Mouse (Mus musculus) CD8-positive naive resting alpha-beta T cell, adult 2 months (primary cell): Measurements from ENCODE around the gene Ppp6r2.

Experiments
- DNase-seq, 2 experiments: peaks; one replicate each; pipeline ENCODE4 v3.0.0; 2022; ENCODE audit warnings: low read depth in 2 of 2, low spot score in 2 of 2

The Ppp6r2 gene

GRCm38 (mm10) chr15:89210915-89211715 lies at the start of gene Ppp6r2:
Gene Ppp6r2, plus strand, starts transcription at chr15:89211553.
- peak; percentile 50 to 57 for DNase-seq

DNA sequence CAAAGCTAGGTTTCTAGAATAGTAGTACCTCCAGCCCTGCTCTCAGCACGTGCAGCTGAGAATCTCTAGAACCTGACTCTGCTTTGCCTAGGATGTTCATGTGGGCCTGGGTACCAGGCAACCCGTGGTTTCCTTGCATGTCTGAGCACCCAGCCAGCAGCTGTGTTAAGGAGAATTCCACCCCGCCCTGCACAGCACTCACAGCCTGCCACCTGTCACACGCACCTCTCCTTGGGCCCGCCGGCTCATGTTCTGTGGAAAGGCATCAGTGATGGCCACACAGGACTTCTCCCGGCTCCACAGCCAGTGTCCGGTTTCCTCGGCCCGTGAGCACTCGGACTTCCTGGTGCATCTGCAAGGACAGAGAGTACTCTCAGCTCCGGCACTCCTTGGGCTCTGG lies 45.9 kb upstream of the Ppp6r2 start:
- DNase-seq, result no peak

GRCm38 (mm10) chr15:89168922-89169321 lies 42.4 kb upstream of the Ppp6r2 start:
- DNase-seq, result no peak

GRCm38 (mm10) chr15:89169431-89169830 lies 41.9 kb upstream of the Ppp6r2 start:
- no peak for DNase-seq

GRCm38 (mm10) chr15:89170102-89170501 lies 41.3 kb upstream of the Ppp6r2 start:
- no peak for DNase-seq

DNA sequence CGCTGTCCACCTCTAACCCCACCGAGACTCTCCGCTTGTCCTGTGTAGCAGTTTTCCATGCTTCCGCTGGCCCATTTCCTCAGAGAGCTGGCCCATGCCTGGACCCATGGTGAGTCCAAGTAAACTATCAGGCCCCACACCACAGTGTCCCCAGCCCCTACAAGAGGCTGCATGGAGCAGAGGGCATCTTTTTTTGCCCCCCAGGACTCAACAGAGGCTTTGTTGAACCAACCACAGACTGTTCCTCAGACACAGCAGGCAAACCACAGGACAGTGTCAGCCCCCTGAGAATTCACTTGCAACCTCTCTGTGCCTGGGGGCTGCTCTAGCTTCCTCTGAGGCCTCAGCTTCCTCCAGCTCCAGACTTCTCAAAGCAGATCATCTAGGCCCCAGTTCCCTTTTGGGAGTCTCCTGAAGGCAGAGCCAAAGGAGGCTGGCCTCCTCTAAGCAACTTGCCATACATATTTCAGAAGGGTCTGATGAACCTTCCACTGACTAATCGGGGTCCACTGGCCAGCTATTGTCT lies 39.8 kb upstream of the Ppp6r2 start:
- DNase-seq, result no peak

- DNase-seq, result no peak
These were observed 38.9 kb upstream of the Ppp6r2 start for GRCm38 (mm10) chr15:89172276-89172935.

GRCm38 (mm10) chr15:89173024-89173905 lies 38.1 kb upstream of the Ppp6r2 start:
- DNase-seq, result no peak

GRCm38 (mm10) chr15:89173906-89174214 lies 37.5 kb upstream of the Ppp6r2 start:
- no peak for DNase-seq

DNA sequence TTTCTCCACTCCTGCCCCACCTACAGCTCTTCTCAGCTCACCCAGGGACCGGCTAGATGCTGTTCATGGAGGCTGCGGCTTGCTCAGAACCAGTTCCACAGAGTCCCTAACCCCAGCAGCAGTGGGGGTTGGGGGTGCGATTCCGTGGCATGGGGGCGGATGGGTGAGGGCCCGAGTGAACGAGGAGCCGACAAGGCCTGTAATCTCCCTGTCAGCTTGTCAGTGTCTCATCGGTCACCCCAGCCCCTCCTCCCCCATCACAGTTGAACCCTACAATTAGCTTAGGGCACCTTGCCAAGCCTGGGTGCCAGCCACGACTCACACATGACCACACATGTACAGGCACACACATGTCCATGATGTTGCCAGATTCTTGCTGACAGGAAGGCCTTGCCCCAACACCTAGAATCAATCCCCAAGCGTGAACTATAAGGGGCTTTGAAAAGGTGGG lies 36.4 kb upstream of the Ppp6r2 start:
- no peak for DNase-seq

DNA sequence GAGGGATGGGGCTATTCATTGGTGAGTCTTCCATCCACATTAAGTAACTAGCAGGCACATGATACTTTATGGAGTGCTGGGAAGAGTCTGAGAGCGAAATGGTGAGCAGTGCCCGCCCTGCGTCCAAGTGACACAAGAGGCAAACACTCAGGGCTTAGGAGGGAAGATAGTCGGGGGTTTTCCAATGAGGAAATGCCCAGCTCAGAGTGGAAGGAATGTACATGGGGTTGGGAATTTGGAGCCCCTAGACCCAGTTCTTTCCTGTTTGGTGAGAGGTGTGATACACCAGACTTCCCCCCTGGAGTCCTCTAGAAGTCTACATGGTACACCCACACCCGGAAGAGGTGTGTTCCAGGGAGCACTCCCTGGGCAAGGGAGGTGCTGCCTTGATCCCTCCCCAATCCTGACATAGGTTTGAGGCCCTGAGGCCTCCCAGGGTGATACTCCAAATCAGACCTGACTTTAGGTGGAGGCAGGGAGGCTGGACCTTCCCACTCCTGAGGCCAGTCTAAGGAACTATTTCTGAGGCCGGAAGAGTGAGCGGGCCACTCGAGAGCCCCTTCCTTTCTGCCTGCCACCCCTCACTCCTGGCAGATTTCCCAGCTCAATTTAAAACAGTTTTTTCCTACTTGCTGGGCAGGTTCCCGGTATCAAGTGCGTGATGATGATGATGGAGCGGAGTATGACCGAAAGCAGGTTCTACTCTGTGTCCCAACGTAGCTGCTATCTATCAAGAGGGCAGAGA lies 35.8 kb upstream of the Ppp6r2 start:
- no peak for DNase-seq

DNA sequence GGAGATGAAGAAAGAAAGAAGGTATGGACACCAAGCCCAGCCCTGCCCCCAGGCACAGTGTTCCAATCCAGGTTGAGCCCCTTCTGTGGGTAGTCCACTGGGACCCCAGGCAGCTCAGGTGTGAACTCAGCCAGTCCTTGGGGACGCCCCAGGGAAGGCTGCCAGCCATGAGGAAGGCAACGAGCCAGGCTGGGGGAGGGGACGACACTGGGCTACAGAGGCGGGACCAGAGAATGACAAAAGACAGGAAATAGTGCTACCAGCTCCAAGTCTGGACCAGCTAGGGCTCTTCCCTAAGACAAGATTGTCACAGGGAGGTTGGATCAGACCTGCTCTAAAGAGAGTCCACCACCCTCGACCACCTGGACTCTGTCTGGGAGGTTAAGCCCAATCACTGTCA lies 34.2 kb upstream of the Ppp6r2 start:
- no peak for DNase-seq

GRCm38 (mm10) chr15:89177576-89178259 lies 33.6 kb upstream of the Ppp6r2 start:
- no peak for DNase-seq

DNA sequence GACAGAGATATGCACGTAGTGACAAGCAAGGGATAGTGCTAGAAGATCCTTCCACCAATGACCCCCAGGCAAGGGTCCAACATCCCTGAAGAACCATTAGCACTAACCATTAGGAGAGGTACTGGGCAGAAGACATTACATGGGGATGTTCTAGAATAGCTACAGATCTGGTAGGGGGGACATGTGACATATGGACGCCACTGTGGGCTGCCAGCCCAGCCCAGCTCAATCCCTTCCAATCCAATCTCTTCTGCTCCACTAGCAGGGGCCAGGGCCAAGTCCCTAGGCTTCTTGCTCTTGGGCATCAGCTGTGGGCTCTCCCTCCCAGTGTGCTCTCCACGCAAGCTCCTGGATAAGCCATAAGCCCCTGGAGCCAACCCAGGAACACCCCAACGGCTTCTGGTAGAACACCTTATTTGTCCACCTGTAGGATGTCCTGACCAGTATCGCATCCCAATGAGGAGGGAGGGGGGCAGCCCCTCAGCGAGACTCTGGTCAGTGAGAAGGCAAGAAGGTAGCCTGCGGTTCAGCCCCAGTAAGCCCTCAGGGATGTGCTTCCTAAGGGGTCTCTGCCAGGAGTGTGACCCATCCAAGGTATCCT lies 33.0 kb upstream of the Ppp6r2 start:
- DNase-seq, result no peak

GRCm38 (mm10) chr15:89178954-89179629 lies 32.3 kb upstream of the Ppp6r2 start:
- DNase-seq, result no peak

GRCm38 (mm10) chr15:89179630-89179964 lies 31.8 kb upstream of the Ppp6r2 start:
- no peak for DNase-seq

DNA sequence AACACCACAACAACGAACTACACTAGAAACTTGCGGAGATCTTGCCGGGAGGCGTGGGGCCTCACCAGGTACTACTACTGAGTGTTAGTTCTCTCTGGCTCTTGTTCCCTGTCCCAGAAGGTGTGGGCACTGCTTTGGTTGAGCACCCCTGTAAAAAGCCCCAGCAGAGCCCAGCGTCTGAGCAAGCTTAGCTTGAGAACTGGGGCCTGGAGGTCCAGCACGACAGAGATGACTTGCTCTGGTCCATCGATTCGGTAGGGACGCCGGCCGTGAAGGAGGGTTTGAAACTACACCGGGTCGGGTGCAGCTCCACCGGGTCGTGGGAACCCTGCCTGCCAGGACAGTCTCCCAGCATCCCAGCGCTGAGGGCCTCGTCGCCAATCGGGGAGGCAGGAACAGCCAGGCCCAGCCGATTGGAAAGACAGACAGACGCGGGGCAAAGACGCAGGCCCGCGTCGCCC lies 31.2 kb upstream of the Ppp6r2 start:
- no peak for DNase-seq

- DNase-seq, result no peak
These were observed 30.7 kb upstream of the Ppp6r2 start, which contains the start of gene Plxnb2 for GRCm38 (mm10) chr15:89180571-89181229. Gene Plxnb2, minus strand, starts transcription at chr15:89180788.
